Mouse (Mus musculus): ENCODE measurements at regions not wholly inside any gene's neighbourhood (a gene's known extent, or its start where the extent isn't known, plus 50 kb on each side); places are given as distances from the start of the nearest gene placed in this dataset.
A peak's percentile ranks its signal among the peaks of the same experiment; 100 is the strongest.

DNA sequence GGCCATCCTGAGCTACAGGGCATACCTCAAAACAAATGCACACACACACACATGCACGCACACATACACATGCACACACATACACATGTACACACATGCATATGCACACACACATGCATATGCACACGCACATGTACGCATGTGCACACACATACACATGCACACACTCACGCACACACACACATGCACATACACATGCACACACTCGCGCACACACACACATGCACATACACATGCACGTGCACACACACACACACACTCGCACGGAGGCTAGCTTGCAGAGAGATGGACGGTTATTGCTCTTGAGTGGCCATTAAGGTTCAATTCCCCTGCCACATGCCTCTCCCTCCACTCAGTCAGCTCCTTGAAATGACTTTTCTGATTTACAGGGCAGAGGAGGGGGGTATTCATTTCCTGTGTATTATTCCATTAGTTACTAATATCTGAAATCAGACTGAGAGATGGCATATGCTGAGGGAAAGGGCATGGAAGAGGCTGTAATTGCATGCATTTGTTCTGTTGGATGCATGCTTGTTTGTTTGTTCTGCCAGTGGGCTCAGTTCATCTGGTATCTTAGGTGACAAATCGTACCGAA lies 111.5 kb upstream of the Ssbp2 start:
- DNase-seq (ENCODE audit: extremely low spot score, low spot score): no peak
- H3K4me1 ChIP-seq: no peaks in the 10 kb centered on the region
- H3K4me3 ChIP-seq: no peak overlapping the region
- H3K27me3 ChIP-seq (ENCODE audit: poor library complexity, severe bottlenecking): no peaks in the 10 kb centered on the region
- no peaks in the 10 kb centered on the region for H3K36me3 ChIP-seq (replicated peaks)
- H3K9me3 ChIP-seq: peaks cover 3% of the 10 kb centered on the region; the same call in 1 of the 2 replicates
- no peak overlapping the region for H3K27ac ChIP-seq
- 95% methylated on average over 12 of the region's 12 CpGs for WGBS

DNA sequence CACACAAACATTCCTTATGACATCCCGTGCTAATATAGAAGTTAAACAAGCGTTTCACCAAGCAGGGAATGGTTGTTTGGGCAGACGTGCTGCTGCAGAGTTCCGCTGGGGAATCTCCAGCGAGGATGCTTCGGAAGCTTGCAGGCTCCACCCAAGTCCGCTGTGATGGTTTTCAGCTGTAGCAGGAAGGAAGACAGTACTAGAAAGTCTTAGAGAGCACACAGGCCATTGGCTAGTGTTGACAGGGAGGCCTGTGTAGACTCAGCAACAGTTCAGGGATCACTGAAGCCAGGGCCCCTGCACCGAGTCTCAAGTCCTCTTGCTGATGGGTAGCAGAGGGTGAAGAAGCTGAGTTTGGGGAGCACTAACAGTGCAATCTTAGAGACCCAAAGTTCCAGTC lies 107.8 kb upstream of the Ssbp2 start:
- no peak overlapping the region for H3K4me3 ChIP-seq
- DNase-seq (ENCODE audit: extremely low spot score, low spot score): no peak
- H3K27ac ChIP-seq: no peak overlapping the region
- H3K4me1 ChIP-seq: no peaks in the 10 kb centered on the region
- 92% methylated on average over 8 of the region's 8 CpGs for WGBS
- H3K9me3 ChIP-seq: no peaks in the 10 kb centered on the region
- no peaks in the 10 kb centered on the region for H3K27me3 ChIP-seq (ENCODE audit: poor library complexity, severe bottlenecking)
- no peaks in the 10 kb centered on the region for H3K36me3 ChIP-seq (replicated peaks)

DNA sequence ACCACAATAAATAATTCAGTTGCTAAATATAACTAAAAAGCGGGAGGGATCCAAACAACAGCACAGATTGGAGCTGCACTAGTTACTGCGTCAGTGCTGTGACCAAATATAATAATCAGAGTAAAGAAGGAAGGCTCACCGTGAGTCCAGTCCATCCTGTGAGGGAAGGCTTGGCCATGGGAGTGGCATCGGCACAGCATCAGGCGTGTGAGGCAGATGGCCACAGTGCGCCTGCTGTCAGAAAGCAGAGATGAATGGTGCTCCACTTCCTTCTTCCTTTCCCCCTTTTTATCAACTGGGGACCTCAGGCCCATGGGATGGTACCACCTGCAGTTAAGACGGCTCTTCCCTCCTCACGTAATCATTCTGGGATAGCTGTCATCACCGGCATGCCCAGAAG lies 103.6 kb upstream of the Ssbp2 start:
- H3K27me3 ChIP-seq (ENCODE audit: poor library complexity, severe bottlenecking): no peaks in the 10 kb centered on the region
- no peak overlapping the region for H3K27ac ChIP-seq
- H3K4me3 ChIP-seq: no peak overlapping the region
- no peaks in the 10 kb centered on the region for H3K36me3 ChIP-seq (replicated peaks)
- H3K4me1 ChIP-seq: no peaks in the 10 kb centered on the region
- WGBS: 96% methylated on average over 9 of the region's 9 CpGs
- DNase-seq (ENCODE audit: extremely low spot score, low spot score): no peak
- no peaks in the 10 kb centered on the region for H3K9me3 ChIP-seq

DNA sequence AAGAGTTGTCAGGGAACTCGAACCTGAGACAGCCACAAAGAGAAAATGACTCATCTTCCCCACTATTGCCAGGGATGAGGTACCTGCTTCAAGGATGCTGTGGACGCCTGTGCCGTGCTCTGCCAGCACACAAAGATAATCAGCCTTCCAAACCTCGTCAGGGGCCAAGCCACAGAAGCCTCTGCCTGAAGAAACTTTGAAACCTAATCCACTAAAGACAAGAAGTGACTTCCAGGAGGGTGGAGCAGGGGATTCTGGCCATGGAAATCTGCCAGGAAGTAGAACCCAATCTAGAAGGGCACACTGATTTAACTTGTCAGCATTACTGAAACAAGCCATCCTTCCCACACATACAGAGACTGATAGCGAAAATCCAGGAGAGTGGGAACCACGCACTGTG lies 100.0 kb upstream of the Ssbp2 start:
- H3K9me3 ChIP-seq: no peaks in the 10 kb centered on the region
- DNase-seq (ENCODE audit: extremely low spot score, low spot score): no peak
- no peak overlapping the region for H3K27ac ChIP-seq
- no peak overlapping the region for H3K4me3 ChIP-seq
- no peaks in the 10 kb centered on the region for H3K27me3 ChIP-seq (ENCODE audit: poor library complexity, severe bottlenecking)
- 82% methylated on average over 6 of the region's 6 CpGs for WGBS
- H3K4me1 ChIP-seq: no peaks in the 10 kb centered on the region; the same call in 1 of the 2 replicates
- H3K36me3 ChIP-seq (replicated peaks): no peaks in the 10 kb centered on the region

DNA sequence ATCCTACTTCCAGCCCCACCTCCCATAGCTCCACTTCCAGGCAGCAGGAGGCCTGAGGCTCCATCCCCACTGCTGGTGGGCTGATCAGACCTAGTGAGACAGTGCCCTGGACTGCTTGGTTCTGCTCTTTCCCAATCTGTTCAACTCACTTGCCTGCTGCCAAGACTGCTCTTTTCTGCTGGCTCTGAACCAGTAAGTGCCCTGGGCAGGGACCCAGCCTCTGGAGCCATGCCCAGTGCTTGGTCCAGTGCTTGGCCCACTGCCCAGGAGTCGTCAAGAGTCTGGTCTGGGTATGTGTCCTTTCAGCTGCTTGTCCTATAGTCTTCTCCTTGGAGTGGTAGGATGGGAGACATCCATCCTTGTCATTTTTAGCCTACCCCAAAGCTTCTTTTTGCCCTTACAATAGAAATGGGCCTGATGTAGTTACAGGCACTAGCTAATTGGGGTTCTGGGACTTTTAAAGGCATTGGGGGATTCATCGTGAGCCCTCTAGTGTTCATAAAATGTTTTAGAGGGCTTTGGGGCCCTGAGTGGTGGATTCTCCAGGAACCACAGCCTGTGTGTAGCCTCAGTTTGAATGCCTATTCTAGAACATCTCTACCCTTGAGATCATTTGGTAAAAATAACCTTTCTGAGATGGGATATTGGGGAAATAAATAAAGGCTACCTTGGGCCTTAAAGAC lies 94.7 kb upstream of the Ssbp2 start:
- no peak overlapping the region for H3K4me3 ChIP-seq
- DNase-seq (ENCODE audit: extremely low spot score, low spot score): no peak
- no peaks in the 10 kb centered on the region for H3K27me3 ChIP-seq (ENCODE audit: poor library complexity, severe bottlenecking)
- 0 out of 2 replicates have a peak overlapping the region, but pooled peaks have one; percentile 26 for H3K27ac ChIP-seq
- H3K36me3 ChIP-seq (replicated peaks): no peaks in the 10 kb centered on the region
- 68% methylated on average over 2 of the region's 2 CpGs for WGBS
- H3K9me3 ChIP-seq: no peaks in the 10 kb centered on the region
- H3K4me1 ChIP-seq: peaks cover 28% of the 10 kb centered on the region

DNA sequence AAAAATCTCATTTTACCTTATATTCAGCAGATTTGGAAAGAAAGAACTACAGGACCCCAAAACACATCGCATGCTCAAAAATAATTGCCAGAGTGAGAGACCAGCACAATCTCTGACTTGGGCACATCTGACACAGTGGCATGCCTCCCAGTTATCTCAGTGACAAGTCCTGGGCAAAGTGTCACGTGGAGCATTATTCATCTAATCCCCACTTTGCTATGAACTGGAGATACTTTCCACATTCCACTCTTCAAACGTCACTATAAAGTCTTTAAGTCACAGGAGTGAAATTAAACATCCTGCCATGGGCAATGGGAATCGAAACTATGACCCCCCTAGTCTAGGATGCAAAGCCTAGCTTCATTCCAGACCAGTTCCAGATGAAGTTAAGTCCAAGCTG lies 93.5 kb upstream of the Ssbp2 start:
- Histone ChIP-seq H3K4me1 (peaks cover 39% of the 10 kb centered on the region), H3K27me3 (ENCODE audit: poor library complexity, severe bottlenecking) (no peaks in the 10 kb centered on the region), H3K4me3 (no peak overlapping the region), H3K36me3 (replicated peaks) (no peaks in the 10 kb centered on the region), H3K9me3 (no peaks in the 10 kb centered on the region), H3K27ac (no peak overlapping the region)
- no peak for DNase-seq (ENCODE audit: extremely low spot score, low spot score)
- WGBS: 83% methylated on average over 4 of the region's 4 CpGs

DNA sequence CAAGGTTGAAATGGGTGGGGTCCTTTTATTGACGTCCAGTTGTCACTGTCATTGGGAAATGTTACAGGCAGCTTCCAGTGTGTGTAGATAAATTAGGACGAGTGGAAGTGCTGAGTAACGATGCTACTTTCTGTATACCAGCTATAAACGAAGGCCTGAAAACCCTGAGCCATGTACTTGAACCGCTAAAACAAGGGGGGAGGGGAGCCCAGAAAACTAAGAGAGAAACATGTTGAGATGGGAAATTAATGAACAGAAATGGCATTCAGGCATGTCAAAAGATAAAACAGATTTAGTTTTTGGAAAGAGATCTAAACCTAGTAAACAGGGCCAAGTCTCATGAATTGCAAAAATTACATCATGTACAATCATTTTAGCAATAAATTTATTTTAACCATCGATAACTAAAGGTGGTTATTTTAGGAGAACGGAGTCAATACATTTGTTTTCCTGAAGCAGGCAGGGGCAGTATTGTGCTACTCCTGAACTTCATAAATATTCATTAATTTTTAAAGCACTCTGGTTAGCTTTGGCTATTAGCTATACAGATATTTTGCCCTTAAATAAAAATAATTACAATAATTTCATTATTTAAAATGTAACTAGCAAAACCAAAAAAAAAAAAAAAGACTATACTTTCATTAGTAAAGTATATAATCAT lies 92.1 kb upstream of the Ssbp2 start:
- WGBS: 71% methylated on average over 7 of the region's 7 CpGs

DNA sequence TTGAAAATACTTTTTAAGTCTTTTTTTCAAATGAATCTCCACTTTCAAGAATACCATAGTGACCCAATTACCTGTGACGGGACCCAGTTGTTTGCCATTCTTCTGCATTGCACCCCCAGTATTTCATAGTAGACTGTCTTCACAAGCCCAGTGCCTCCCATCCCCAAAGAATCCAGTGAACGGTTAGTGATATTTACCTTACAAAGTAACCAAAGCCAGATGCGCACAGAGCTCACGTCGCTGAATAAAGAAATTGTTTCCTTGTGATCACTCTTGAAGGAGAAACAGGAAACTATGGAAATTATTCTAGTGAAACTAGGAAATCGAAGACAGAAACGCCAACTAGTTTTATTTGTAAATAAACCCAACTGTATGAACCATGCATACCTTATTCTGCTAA lies 91.4 kb upstream of the Ssbp2 start:
- H3K4me3 ChIP-seq: no peak overlapping the region
- H3K9me3 ChIP-seq: no peaks in the 10 kb centered on the region
- no peak overlapping the region for H3K27ac ChIP-seq
- no peaks in the 10 kb centered on the region for H3K36me3 ChIP-seq (replicated peaks)
- WGBS: 71% methylated on average over 7 of the region's 7 CpGs
- peaks cover 60% of the 10 kb centered on the region for H3K4me1 ChIP-seq
- DNase-seq (ENCODE audit: extremely low spot score, low spot score): no peak
- H3K27me3 ChIP-seq (ENCODE audit: poor library complexity, severe bottlenecking): no peaks in the 10 kb centered on the region

More for the DNA sequence above, 92.1 kb upstream of the Ssbp2 start:
- Histone ChIP-seq H3K27me3 (ENCODE audit: poor library complexity, severe bottlenecking) (no peaks in the 10 kb centered on the region), H3K36me3 (replicated peaks) (no peaks in the 10 kb centered on the region), H3K27ac (no peak overlapping the region), H3K9me3 (no peaks in the 10 kb centered on the region), H3K4me1 (peaks cover 54% of the 10 kb centered on the region), H3K4me3 (no peak overlapping the region)
- DNase-seq (ENCODE audit: extremely low spot score, low spot score): no peak

GRCm38 (mm10) chr13:91370021-91370420 lies 90.1 kb upstream of the Ssbp2 start:
- WGBS: 29% methylated on average over 3 of the region's 3 CpGs

DNA sequence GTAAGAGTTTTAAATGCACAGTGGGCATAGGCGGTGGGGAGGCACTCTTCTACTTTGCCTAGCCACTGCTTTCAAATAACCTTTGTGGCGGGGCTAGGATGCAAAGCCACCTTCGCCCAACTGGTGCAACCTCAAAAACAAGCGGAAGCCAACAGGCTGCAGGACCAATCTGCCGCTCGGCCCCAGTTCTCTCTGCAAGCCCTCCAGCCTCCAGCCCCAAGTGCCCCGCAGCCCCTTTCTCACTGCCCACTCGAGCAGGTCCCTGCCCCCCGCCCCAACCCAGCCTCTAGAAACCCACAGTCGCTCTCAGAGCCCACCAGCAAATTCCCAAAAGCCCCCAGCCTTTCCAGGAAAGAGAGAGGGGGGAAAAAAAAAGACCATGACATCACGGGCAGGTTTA lies 89.6 kb upstream of the Ssbp2 start:
- peak; percentile 62 for DNase-seq (ENCODE audit: extremely low spot score, low spot score)
- 2% methylated on average over 11 of the region's 11 CpGs for WGBS
- peak overlapping the region; percentile 58 for H3K4me3 ChIP-seq
- no peaks in the 10 kb centered on the region for H3K9me3 ChIP-seq
- peaks cover 78% of the 10 kb centered on the region for H3K4me1 ChIP-seq
- peak overlapping the region; percentile 98 for H3K27ac ChIP-seq
- no peaks in the 10 kb centered on the region for H3K27me3 ChIP-seq (ENCODE audit: poor library complexity, severe bottlenecking)
- H3K36me3 ChIP-seq (replicated peaks): no peaks in the 10 kb centered on the region

More at GRCm38 (mm10) chr13:91370021-91370420, 90.1 kb upstream of the Ssbp2 start:
- Histone ChIP-seq H3K9me3 (no peaks in the 10 kb centered on the region), H3K4me1 (peaks cover 74% of the 10 kb centered on the region), H3K36me3 (replicated peaks) (no peaks in the 10 kb centered on the region), H3K27me3 (ENCODE audit: poor library complexity, severe bottlenecking) (no peaks in the 10 kb centered on the region), H3K4me3 (peak overlapping the region; percentile 58), H3K27ac (peak overlapping the region; percentile 98)
- DNase-seq (ENCODE audit: extremely low spot score, low spot score): no peak

- Histone ChIP-seq H3K9me3 (no peaks in the 10 kb centered on the region), H3K36me3 (replicated peaks) (no peaks in the 10 kb centered on the region), H3K27ac (peak overlapping the region; percentile 98), H3K4me1 (peaks cover 78% of the 10 kb centered on the region), H3K27me3 (ENCODE audit: poor library complexity, severe bottlenecking) (no peaks in the 10 kb centered on the region), H3K4me3 (peak overlapping the region; percentile 58)
- under 1% methylated on average over 28 of the region's 28 CpGs for WGBS
- DNase-seq (ENCODE audit: extremely low spot score, low spot score): peak; percentile 96
Observed at GRCm38 (mm10) chr13:91370886-91371595, 89.0 kb upstream of the Ssbp2 start.

DNA sequence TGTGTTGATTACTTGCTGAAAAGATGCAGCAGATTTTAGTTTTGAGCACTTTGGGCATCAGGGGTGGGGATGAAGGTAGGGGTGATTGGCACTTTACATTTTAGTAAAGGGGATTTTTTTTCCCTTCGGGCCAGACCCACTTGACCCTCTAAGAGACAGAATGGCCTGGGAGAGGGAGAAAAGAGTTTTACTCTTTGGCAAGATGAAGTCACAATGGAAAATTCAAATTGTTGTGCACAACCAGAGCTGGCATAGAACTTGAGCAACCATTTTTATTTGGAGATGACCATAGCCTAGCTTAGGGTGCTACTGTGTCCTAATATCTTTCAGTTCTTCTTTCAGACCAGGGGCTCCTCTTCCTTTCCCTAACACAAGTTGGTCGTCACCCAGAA lies 88.5 kb upstream of the Ssbp2 start:
- Histone ChIP-seq H3K9me3 (no peaks in the 10 kb centered on the region), H3K27me3 (ENCODE audit: poor library complexity, severe bottlenecking) (no peaks in the 10 kb centered on the region), H3K4me1 (peaks cover 78% of the 10 kb centered on the region), H3K36me3 (replicated peaks) (no peaks in the 10 kb centered on the region), H3K27ac (peak overlapping the region; percentile 98), H3K4me3 (peak overlapping the region; percentile 58)
- WGBS: 33% methylated on average over 2 of the region's 2 CpGs
- no peak for DNase-seq (ENCODE audit: extremely low spot score, low spot score)
